Mouse (Mus musculus) ES-Bruce4 (cell line): ENCODE data around the gene Lrrc45.

Source experiments
- CTCF ChIP-seq: IDR thresholded peaks from one replicate; pipeline ENCODE4 v1.8.1; 2011; ENCODE audit warnings: low read depth, low read length
- EP300 ChIP-seq: IDR thresholded peaks from 2 replicates; pipeline ENCODE4 v1.6.1; 2011; ENCODE audit warnings: low read depth, low read length; ENCODE audit not compliant: insufficient read depth

DNA sequence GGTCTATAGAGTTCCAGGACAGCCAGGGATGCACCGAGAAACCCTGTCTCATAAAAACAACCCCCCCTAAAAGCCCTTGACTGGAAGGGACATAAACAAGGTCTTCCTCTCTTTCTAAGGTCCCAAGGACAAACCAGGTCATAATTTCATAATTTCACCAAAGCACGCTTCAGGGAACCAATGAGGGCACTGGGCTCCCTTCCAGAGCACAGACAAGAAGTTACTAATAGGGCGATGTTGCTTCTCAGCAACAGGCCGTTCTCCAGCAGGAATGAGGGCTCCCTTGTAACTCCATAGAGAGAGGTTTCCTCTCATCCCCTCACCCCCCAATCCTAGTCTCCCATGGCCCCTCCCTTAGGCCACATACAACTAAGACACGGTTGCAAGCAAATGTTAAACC is 27.3 kb downstream of the Lrrc45 start:
- TF ChIP-seq CTCF, result no peak
- no peak for TF ChIP-seq EP300
